Mouse (Mus musculus): ENCODE data around the gene Nufip2.
A peak's percentile ranks its signal among the peaks of the same experiment; 100 is the strongest.

DNA sequence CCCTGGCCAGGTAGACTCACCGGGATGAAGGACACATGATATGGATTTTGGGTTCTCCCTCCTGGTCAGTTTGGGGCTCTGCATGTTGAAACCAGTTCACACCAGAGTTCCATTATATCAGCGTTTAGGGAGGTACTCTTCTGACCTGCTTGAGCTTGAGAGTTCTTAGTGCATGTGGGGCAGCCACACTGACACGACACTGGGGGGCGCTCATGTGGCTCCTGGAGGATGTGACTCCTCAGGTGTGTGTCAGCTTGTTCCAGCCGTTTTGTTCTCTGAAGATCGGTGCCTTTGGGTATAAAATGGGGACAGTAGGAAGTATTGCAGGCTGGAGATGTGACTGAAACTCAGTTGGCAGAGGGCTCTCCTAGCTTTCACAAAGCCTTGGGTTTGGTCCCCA, 58.0 kb downstream of the Nufip2 start:
- TF ChIP-seq CTCF (conservative IDR thresholded peaks at IDR 0.05; ENCODE audit: low read length) (peak; percentile 54), POU5F1 (IDR thresholded peaks at IDR 0.05; ENCODE audit: borderline replicate concordance, low read length) (no peak), NANOG (IDR thresholded peaks at IDR 0.05; ENCODE audit: borderline replicate concordance, low read length) (no peak)
